Mouse (Mus musculus): ENCODE data around the gene Cntrl.

DNA sequence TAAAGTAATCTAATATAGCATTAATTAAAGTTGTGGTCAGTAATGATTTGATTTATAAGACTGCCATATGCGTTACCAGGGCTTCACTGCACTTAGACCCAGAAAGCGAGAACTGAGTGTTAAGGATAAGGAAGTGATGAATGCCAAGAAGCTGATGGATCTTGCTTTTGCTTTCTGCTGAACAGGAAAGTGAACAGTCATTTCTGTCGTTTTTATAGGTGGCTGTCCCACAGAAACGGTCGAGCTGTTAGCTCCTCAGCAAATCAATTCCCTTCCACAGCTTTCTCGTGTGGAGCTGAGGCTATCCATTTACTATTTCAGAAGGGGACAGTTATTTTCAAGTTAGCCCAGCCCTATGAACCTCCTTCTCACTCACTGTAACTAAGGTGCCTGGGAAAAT lies 48.4 kb upstream of the Cntrl start:
- no peak for TF ChIP-seq CTCF (IDR thresholded peaks at IDR 0.05; ENCODE audit: low read depth)
- TF ChIP-seq EP300 (IDR thresholded peaks at IDR 0.05; ENCODE audit: low read depth) = no peak
